Comparison of ENCODE assay signal across 28 mouse cellular contexts in the genomic region with DNA sequence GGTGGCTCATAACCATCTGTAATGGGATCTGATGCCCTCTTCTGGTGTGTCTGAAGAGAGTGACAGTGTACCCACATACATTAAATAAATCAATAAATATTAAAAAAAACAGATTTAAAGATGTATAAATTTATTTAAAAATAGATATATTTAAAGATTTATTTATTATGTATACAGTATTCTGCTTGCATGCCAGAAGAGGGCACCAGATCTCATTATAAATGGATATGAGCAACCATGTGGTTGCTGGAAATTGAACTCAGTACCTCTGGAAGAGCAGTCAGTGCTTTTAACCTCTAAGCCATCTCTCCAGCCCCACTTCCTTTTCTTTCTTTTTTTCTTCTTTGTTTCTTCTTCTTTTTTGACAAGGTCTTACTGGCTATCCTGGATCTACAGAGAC. TPM values are rescaled to one million over a fixed set of nuclear protein-coding genes. Genes with fewer than 3 reads are reported as not detected.
DNase-seq lines count a peak whose midpoint lies in the region; ATAC-seq and TF ChIP-seq lines count a peak whose summit lies in the region.
"Had no signal": no experiment of that assay in that cellular context is flagged by ENCODE, and none has a peak within 500 bp of the region (broad histone marks: within the 10 kb centered on the region; RNA-seq: fewer than 3 reads in every experiment).

No protein-coding gene starts in this region.

- no peak for DNase-seq in liver, postnatal 0 days
- DNase-seq in liver, embryonic 11.5 days (ENCODE audit: low spot score), result no peak
- peak; percentile 56 for DNase-seq in A20 (ENCODE audit: low read depth, low spot score)
- peak; percentile 51 for DNase-seq in splenic B cell, adult 2 months (ENCODE audit: low read depth, low spot score)
- no peak for DNase-seq in spleen, postnatal 10 days (ENCODE audit: low spot score in 2 of 2)
- DNase-seq in cerebellum, adult 11 months, result no peak
- DNase-seq: adrenal gland, postnatal 25 days; cerebellum, adult 2 months; cerebellum, postnatal 14 days; gastrocnemius, postnatal 10 days; heart, postnatal 36 days; kidney, adult 11 months; kidney, postnatal 36 days; lung, adult 18-20 months; lung, postnatal 10 days; thymus, postnatal 25 days had no signal

- H3K4me1 ChIP-seq in intestine, postnatal 0 days (replicated peaks; ENCODE audit: control insufficient read depth, insufficient read depth, low read length), result no peaks in the 10 kb centered on the region
- H3K4me1 ChIP-seq in intestine, embryonic 15.5 days (replicated peaks), result peaks cover under 1% of the 10 kb centered on the region; the same call in 1 of the 2 replicates
- H3K4me1 ChIP-seq in liver, postnatal 0 days (ENCODE audit: insufficient read depth), result peaks cover 16% of the 10 kb centered on the region
- H3K4me1 ChIP-seq in liver, embryonic 11.5 days (replicated peaks; ENCODE audit: control insufficient read depth, insufficient read depth, low read length), result no peaks in the 10 kb centered on the region
- H3K4me1 ChIP-seq: stomach, embryonic 15.5 days had no signal

- H3K36me3 ChIP-seq in intestine, postnatal 0 days (ENCODE audit: control insufficient read depth, insufficient read depth), result no peaks in the 10 kb centered on the region
- H3K36me3 ChIP-seq in intestine, embryonic 15.5 days, result no peaks in the 10 kb centered on the region
- H3K36me3 ChIP-seq in liver, postnatal 0 days (replicated peaks; ENCODE audit: insufficient read depth, low read length), result no peaks in the 10 kb centered on the region
- H3K36me3 ChIP-seq in liver, embryonic 11.5 days (ENCODE audit: control insufficient read depth, insufficient read depth, low read length), result no peaks in the 10 kb centered on the region
- H3K36me3 ChIP-seq in splenic B cell, adult 2 months (ENCODE audit: control insufficient read depth, insufficient read depth, low read length, poor library complexity, severe bottlenecking), result no peaks in the 10 kb centered on the region
- H3K36me3 ChIP-seq: hindbrain, embryonic 12.5 days; kidney, embryonic 15.5 days; midbrain, embryonic 15.5 days; neural tube, embryonic 12.5 days; stomach, embryonic 15.5 days had no signal

- H3K27ac ChIP-seq in intestine, postnatal 0 days (ENCODE audit: low read depth, low read length), result no peak overlapping the region
- no peak overlapping the region for H3K27ac ChIP-seq in intestine, embryonic 15.5 days
- H3K27ac ChIP-seq in liver, postnatal 0 days (ENCODE audit: low read depth), result no peak overlapping the region
- no peak overlapping the region for H3K27ac ChIP-seq in liver, embryonic 11.5 days (ENCODE audit: low read depth, low read length)
- H3K27ac ChIP-seq: hindbrain, embryonic 12.5 days; hindbrain, postnatal 0 days; kidney, embryonic 15.5 days; midbrain, embryonic 15.5 days; neural tube, embryonic 12.5 days; stomach, embryonic 15.5 days had no signal

- ATAC-seq in intestine, postnatal 0 days, result no peak
- no peak for ATAC-seq in intestine, embryonic 15.5 days
- no peak for ATAC-seq in liver, postnatal 0 days
- ATAC-seq in liver, embryonic 11.5 days (replicated peaks; ENCODE audit: low FRiP score), result no peak
- ATAC-seq: forebrain, embryonic 16.5 days; hindbrain, postnatal 0 days; midbrain, embryonic 15.5 days had no signal

- H3K4me2 ChIP-seq in intestine, postnatal 0 days (replicated peaks; ENCODE audit: low read depth), result no peak overlapping the region
- H3K4me2 ChIP-seq in intestine, embryonic 15.5 days (replicated peaks), result no peak overlapping the region
- H3K4me2 ChIP-seq in liver, postnatal 0 days (ENCODE audit: low read depth, low read length), result no peak overlapping the region
- no peak overlapping the region for H3K4me2 ChIP-seq in liver, embryonic 11.5 days
- H3K4me2 ChIP-seq: heart, embryonic 11.5 days; hindbrain, embryonic 12.5 days; kidney, embryonic 15.5 days; midbrain, embryonic 15.5 days; neural tube, embryonic 12.5 days; stomach, embryonic 15.5 days had no signal

- TF ChIP-seq CTCF in intestine, postnatal 0 days (IDR thresholded peaks at IDR 0.05; ENCODE audit: low read depth), result peak; percentile 19; the same call in 1 of the 2 replicates
- peak; percentile 43 for TF ChIP-seq CTCF in liver, postnatal 0 days (IDR thresholded peaks at IDR 0.05; ENCODE audit: low read depth)

- no peak for TF ChIP-seq EP300 in liver, postnatal 0 days (IDR thresholded peaks at IDR 0.05; ENCODE audit: low read depth)

- H3K27me3 ChIP-seq in intestine, postnatal 0 days (replicated peaks; ENCODE audit: control insufficient read depth, insufficient read depth, low read length), result no peaks in the 10 kb centered on the region
- no peaks in the 10 kb centered on the region for H3K27me3 ChIP-seq in intestine, embryonic 15.5 days (replicated peaks)
- H3K27me3 ChIP-seq in liver, postnatal 0 days (ENCODE audit: insufficient read depth, low read length), result no peaks in the 10 kb centered on the region
- no peaks in the 10 kb centered on the region for H3K27me3 ChIP-seq in liver, embryonic 11.5 days (replicated peaks; ENCODE audit: control insufficient read depth, insufficient read depth, low read length)
- H3K27me3 ChIP-seq in splenic B cell, adult 2 months (ENCODE audit: control insufficient read depth, insufficient read depth, low read length, poor library complexity, severe bottlenecking), result no peaks in the 10 kb centered on the region
- H3K27me3 ChIP-seq: hindbrain, embryonic 12.5 days; kidney, embryonic 15.5 days; midbrain, embryonic 15.5 days; neural tube, embryonic 12.5 days; stomach, embryonic 15.5 days had no signal

- H3K4me3 ChIP-seq in intestine, postnatal 0 days (ENCODE audit: low read depth, low read length), result no peak overlapping the region
- no peak overlapping the region for H3K4me3 ChIP-seq in intestine, embryonic 15.5 days (replicated peaks)
- no peak overlapping the region for H3K4me3 ChIP-seq in liver, postnatal 0 days (ENCODE audit: low read depth, low read length)
- H3K4me3 ChIP-seq in liver, embryonic 11.5 days (ENCODE audit: low read depth, low read length), result no peak overlapping the region
- H3K4me3 ChIP-seq: erythroblast, embryonic 14.5 days; hindbrain, embryonic 12.5 days; kidney, embryonic 15.5 days; midbrain, embryonic 15.5 days; neural tube, embryonic 12.5 days; stomach, embryonic 15.5 days had no signal

- no peaks in the 10 kb centered on the region for H3K9me3 ChIP-seq in intestine, postnatal 0 days (ENCODE audit: control insufficient read depth)
- no peaks in the 10 kb centered on the region for H3K9me3 ChIP-seq in intestine, embryonic 15.5 days
- H3K9me3 ChIP-seq in liver, postnatal 0 days (ENCODE audit: low read length), result no peaks in the 10 kb centered on the region
- H3K9me3 ChIP-seq in liver, embryonic 11.5 days (ENCODE audit: control insufficient read depth, low read length), result no peaks in the 10 kb centered on the region
- H3K9me3 ChIP-seq: G1E; hindbrain, embryonic 12.5 days; kidney, embryonic 15.5 days; midbrain, embryonic 15.5 days; neural tube, embryonic 12.5 days; stomach, embryonic 15.5 days had no signal

- H3K9ac ChIP-seq in intestine, postnatal 0 days (ENCODE audit: low read depth, low read length), result no peak overlapping the region
- H3K9ac ChIP-seq in intestine, embryonic 15.5 days, result no peak overlapping the region
- no peak overlapping the region for H3K9ac ChIP-seq in liver, postnatal 0 days (replicated peaks)
- no peak overlapping the region for H3K9ac ChIP-seq in liver, embryonic 11.5 days (ENCODE audit: low read depth, low read length)
- H3K9ac ChIP-seq: hindbrain, embryonic 12.5 days; kidney, embryonic 15.5 days; midbrain, embryonic 15.5 days; neural tube, embryonic 12.5 days; stomach, embryonic 15.5 days had no signal

RNA-seq across cellular contexts. Expression of a gene that starts 6.4 kb away (rescaled TPM):
- 17.7 and 21.3 TPM in 2 replicates for polyA plus RNA-seq in intestine, postnatal 0 days (2015; fragmentation: Nextera tagmentation; extraction: Ambion mirVana)
- 24.2 and 27.4 TPM in 2 replicates for polyA plus RNA-seq in intestine, embryonic 15.5 days (2015; fragmentation: Nextera tagmentation; extraction: Ambion mirVana)
- polyA plus RNA-seq in liver, postnatal 0 days (2015; fragmentation: Nextera tagmentation; extraction: Ambion mirVana), result 12.4 and 15.4 TPM in 2 replicates
- polyA plus RNA-seq in liver, embryonic 11.5 days (2014; fragmentation: Nextera tagmentation; extraction: Ambion mirVana), result 30.7 and 33.7 TPM in 2 replicates

RNA-seq across cellular contexts. Expression of a gene that starts 17.6 kb away (rescaled TPM):
- 35.0 and 36.3 TPM in 2 replicates for polyA plus RNA-seq in intestine, postnatal 0 days (2015; fragmentation: Nextera tagmentation; extraction: Ambion mirVana)
- polyA plus RNA-seq in intestine, embryonic 15.5 days (2015; fragmentation: Nextera tagmentation; extraction: Ambion mirVana), result 72.7 and 78.4 TPM in 2 replicates
- 28.2 and 29.6 TPM in 2 replicates for polyA plus RNA-seq in liver, postnatal 0 days (2015; fragmentation: Nextera tagmentation; extraction: Ambion mirVana)
- polyA plus RNA-seq in liver, embryonic 11.5 days (2014; fragmentation: Nextera tagmentation; extraction: Ambion mirVana), result 84.5 and 93.9 TPM in 2 replicates

RNA-seq across cellular contexts. Expression of a gene that starts 17.6 kb away (rescaled TPM):
- 964 and 990 TPM in 2 replicates for polyA plus RNA-seq in intestine, postnatal 0 days (2015; fragmentation: Nextera tagmentation; extraction: Ambion mirVana)
- polyA plus RNA-seq in intestine, embryonic 15.5 days (2015; fragmentation: Nextera tagmentation; extraction: Ambion mirVana), result 876 and 881 TPM in 2 replicates
- polyA plus RNA-seq in liver, postnatal 0 days (2015; fragmentation: Nextera tagmentation; extraction: Ambion mirVana), result 781 and 784 TPM in 2 replicates
- 1,022 and 1,135 TPM in 2 replicates for polyA plus RNA-seq in liver, embryonic 11.5 days (2014; fragmentation: Nextera tagmentation; extraction: Ambion mirVana)

RNA-seq across cellular contexts. Expression of a gene that starts 21.0 kb away (rescaled TPM):
- polyA plus RNA-seq in intestine, postnatal 0 days (2015; fragmentation: Nextera tagmentation; extraction: Ambion mirVana), result 30.8 and 33.3 TPM in 2 replicates
- polyA plus RNA-seq in intestine, embryonic 15.5 days (2015; fragmentation: Nextera tagmentation; extraction: Ambion mirVana), result 30.1 and 31.9 TPM in 2 replicates
- polyA plus RNA-seq in liver, postnatal 0 days (2015; fragmentation: Nextera tagmentation; extraction: Ambion mirVana), result 30.2 and 35.8 TPM in 2 replicates
- 38.7 and 42.3 TPM in 2 replicates for polyA plus RNA-seq in liver, embryonic 11.5 days (2014; fragmentation: Nextera tagmentation; extraction: Ambion mirVana)

RNA-seq across cellular contexts. Expression of a gene that starts 24.3 kb away (rescaled TPM):
- polyA plus RNA-seq in intestine, postnatal 0 days (2015; fragmentation: Nextera tagmentation; extraction: Ambion mirVana), result 17.0 and 17.8 TPM in 2 replicates
- polyA plus RNA-seq in intestine, embryonic 15.5 days (2015; fragmentation: Nextera tagmentation; extraction: Ambion mirVana), result 10.3 and 10.4 TPM in 2 replicates
- 6.8 and 7.2 TPM in 2 replicates for polyA plus RNA-seq in liver, postnatal 0 days (2015; fragmentation: Nextera tagmentation; extraction: Ambion mirVana)
- 25.2 and 25.8 TPM in 2 replicates for polyA plus RNA-seq in liver, embryonic 11.5 days (2014; fragmentation: Nextera tagmentation; extraction: Ambion mirVana)

Comparison
In these comparisons a context has a peak if more than half of its experiments do, and no peak if none do; other contexts are left out.
1. DNase-seq: peak in A20 (single experiment) and splenic B cell, adult 2 months (single experiment); none in liver, postnatal 0 days (single experiment), liver, embryonic 11.5 days (single experiment), spleen, postnatal 10 days (0 of 2) and cerebellum, adult 11 months (single experiment).